Mouse (Mus musculus): ENCODE results near the gene Calhm1. TPM values are rescaled to one million over a fixed set of nuclear protein-coding genes. Genes with fewer than 3 reads are reported as not detected.

Gene Calhm1
- polyA plus RNA-seq (2015; fragmentation: Nextera tagmentation; extraction: Ambion mirVana): not detected in 2 replicates

DNA sequence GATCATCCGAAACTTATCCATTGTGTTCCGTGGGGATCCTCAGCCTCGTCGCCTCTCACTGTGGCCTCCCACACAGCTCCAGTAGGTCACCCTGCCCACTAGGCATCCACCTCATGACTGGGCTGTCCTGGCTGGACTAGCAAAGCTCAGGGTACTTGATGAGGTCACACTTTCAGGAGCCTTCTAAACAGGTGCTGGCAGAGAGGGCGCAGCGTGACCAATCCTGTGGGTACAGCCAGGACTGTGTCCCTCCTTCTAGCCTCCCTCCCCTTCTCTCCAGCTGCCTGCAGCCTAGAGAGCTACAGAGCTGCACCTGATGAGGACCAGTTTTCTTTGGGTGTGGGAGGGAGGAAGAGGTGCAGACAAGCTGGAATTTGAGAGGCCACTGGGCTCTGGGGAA lies at the start of gene Calhm1:
Gene Calhm1, minus strand, starts transcription at position 101 of the 400 bp plus-strand sequence.
- Histone ChIP-seq H3K27ac (replicated peaks) (no peak within 1 kb of the TSS), H3K4me2 (no peak within 1 kb of the TSS), H3K36me3 (no peaks in the 10 kb centered on the region), H3K9ac (no peak within 1 kb of the TSS), H3K27me3 (replicated peaks) (peaks cover 11% of the 10 kb centered on the region), H3K9me3 (no peaks in the 10 kb centered on the region), H3K4me1 (peaks cover 12% of the 10 kb centered on the region; the same call in 1 of the 2 replicates), H3K4me3 (no peak within 1 kb of the TSS)
- ATAC-seq (ENCODE audit: extremely low read depth, insufficient number of reproducible peaks, low FRiP score, low TSS enrichment): no peak
- 79% methylated on average over 6 of the region's 6 CpGs for WGBS

DNA sequence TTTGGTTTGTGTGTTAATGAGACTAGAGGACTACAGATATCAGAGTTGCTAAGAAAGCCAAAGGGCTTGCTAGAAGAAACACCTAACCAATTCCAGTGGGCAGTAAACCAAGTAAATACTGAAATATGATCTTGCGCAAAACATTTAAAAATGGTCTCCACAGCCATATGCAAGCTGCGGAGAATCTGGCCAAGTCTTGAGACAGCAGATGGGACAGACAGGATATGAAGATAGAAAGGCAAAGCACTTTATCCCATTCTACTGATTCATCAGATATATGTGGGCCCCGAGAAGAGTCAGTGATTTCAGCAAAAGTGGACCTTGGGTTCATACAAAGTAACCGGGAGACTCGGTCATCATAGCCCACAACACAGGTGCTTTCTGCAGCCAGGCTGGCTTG lies 48.1 kb upstream of the Calhm1 start:
- H3K4me3 ChIP-seq: no peak overlapping the region
- 95% methylated on average over 5 of the region's 5 CpGs for WGBS
- H3K27ac ChIP-seq (replicated peaks): no peak overlapping the region
- no peaks in the 10 kb centered on the region for H3K36me3 ChIP-seq
- no peaks in the 10 kb centered on the region for H3K9me3 ChIP-seq
- no peak for ATAC-seq (ENCODE audit: extremely low read depth, insufficient number of reproducible peaks, low FRiP score, low TSS enrichment)
- H3K9ac ChIP-seq: no peak overlapping the region
- no peaks in the 10 kb centered on the region for H3K27me3 ChIP-seq (replicated peaks)
- peaks cover 10% of the 10 kb centered on the region; the same call in 1 of the 2 replicates for H3K4me1 ChIP-seq
- no peak overlapping the region for H3K4me2 ChIP-seq

DNA sequence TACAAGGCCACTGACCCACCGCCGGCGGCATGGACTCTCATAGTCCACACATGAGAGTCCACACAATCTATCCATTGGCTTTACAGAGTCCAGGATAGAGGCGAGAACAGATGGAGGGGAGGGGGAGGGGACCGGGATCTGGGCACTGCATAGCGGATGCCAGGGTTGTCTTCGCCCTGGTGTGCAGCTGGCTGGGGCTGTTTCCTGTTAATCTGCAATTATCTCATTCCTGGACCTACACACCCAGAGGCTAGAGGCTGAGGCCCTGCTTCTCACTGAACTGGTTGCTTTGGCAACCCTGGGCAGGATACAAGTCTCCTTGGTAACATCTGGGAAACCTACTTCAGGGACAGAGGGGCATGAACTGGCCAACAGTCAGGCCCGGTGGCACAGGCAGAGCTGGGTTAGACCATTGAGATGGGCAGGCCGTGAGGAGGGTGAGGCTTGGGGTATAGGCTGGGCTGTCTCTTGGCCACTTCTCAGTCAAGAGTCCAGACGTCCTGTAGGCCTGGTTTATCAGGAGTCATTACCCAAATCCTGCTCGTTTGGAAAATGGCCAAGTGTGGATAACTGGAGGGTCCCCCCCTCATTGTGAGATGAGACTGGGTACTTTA lies 44.6 kb upstream of the Calhm1 start:
- H3K27me3 ChIP-seq (replicated peaks): no peaks in the 10 kb centered on the region
- H3K4me3 ChIP-seq: no peak overlapping the region
- no peaks in the 10 kb centered on the region for H3K9me3 ChIP-seq
- H3K9ac ChIP-seq: no peak overlapping the region
- H3K4me2 ChIP-seq: no peak overlapping the region
- no peak overlapping the region for H3K27ac ChIP-seq (replicated peaks)
- H3K36me3 ChIP-seq: no peaks in the 10 kb centered on the region
- 54% methylated on average over 11 of the region's 11 CpGs for WGBS
- H3K4me1 ChIP-seq: peaks cover 10% of the 10 kb centered on the region; the same call in 1 of the 2 replicates
- ATAC-seq (ENCODE audit: extremely low read depth, insufficient number of reproducible peaks, low FRiP score, low TSS enrichment): no peak; the same call in 1 of the 2 replicates

DNA sequence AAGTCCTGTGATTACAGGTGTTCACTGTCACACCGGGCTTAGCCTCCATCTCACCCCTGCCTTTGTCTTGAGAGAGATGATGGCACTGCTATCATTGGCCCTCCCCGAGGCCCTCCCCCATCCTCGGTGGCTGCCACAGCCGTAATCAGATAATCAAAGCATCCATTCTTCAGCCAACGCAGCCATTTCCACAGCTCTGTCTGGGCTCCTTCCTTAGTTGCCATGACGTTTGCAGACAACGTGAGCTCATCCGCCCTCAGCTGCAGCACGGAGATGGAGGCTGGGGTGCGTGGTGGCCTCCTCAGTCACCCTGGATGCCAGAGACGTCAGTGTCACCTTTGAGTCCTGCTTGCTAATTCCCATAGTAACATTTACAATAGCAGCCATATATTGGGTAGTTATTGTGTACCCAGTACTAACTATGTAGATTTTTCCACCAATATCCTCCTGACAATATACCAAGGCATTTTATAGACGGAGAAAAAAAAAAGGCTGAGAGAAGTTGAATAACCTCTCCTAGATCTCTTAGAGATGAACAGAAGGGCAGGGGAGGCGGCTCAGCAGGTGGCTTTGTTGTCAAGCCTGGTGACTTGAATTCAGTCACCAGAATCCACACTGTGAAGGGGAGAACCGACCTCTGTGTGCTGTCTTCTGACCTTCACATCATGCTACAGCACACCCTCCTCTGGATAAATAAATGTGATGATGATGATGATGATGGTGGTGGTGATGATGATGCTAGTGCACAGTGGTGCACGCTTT lies 42.6 kb upstream of the Calhm1 start:
- peaks cover under 1% of the 10 kb centered on the region for H3K27me3 ChIP-seq (replicated peaks)
- H3K36me3 ChIP-seq: no peaks in the 10 kb centered on the region
- no peak overlapping the region for H3K4me3 ChIP-seq
- H3K4me1 ChIP-seq: peaks cover 10% of the 10 kb centered on the region; the same call in 1 of the 2 replicates
- 40% methylated on average over 15 of the region's 15 CpGs for WGBS
- no peak overlapping the region for H3K4me2 ChIP-seq
- no peak overlapping the region for H3K27ac ChIP-seq (replicated peaks)
- H3K9me3 ChIP-seq: peaks cover 3% of the 10 kb centered on the region; the same call in 1 of the 2 replicates
- no peak for ATAC-seq (ENCODE audit: extremely low read depth, insufficient number of reproducible peaks, low FRiP score, low TSS enrichment)
- no peak overlapping the region for H3K9ac ChIP-seq

DNA sequence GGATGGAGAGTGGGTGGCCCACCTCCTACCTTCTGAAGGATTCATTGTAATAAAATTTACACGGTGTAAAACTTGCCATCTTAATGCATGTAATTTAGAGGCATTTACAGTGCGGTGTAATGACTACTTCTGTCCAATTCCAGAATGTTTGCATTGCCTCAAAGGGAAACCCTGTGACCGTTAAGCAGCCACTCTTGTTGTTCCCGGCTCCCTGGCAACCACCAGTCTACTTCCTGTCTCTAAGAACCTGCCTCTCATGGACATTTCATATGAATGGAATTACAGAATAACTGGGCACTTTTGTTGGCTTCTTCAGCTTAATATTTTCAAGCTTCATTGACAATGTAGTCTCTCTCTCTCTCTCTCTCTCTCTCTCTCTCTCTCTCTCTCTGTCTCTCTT lies 40.7 kb upstream of the Calhm1 start:
- Histone ChIP-seq H3K27me3 (replicated peaks) (peaks cover 20% of the 10 kb centered on the region), H3K9ac (no peak overlapping the region), H3K4me2 (no peak overlapping the region), H3K36me3 (no peaks in the 10 kb centered on the region), H3K9me3 (peaks cover 3% of the 10 kb centered on the region; the same call in 1 of the 2 replicates), H3K4me3 (no peak overlapping the region), H3K4me1 (peaks cover 11% of the 10 kb centered on the region), H3K27ac (replicated peaks) (no peak overlapping the region)
- 61% methylated on average over 4 of the region's 4 CpGs for WGBS
- ATAC-seq (ENCODE audit: extremely low read depth, insufficient number of reproducible peaks, low FRiP score, low TSS enrichment): no peak

DNA sequence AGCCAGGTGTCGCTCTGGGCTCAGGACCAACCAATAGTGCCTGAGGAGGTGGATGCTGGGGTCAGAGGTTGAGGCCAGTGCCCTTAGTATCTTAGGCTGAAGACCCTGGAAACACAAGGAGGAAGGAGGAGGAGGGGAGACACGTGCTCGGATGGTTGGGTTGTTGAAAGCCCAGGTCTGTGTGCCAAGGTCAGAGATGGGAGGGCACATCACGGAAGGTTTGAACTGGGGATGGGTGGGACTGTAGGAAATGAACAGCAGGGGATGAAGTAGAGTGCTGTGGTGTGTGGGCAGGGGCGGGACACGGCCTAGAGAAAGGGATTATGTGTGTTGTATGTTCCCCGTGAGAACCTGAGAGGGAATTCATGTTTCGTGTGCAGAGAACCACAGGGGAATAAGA lies 40.2 kb upstream of the Calhm1 start:
- Histone ChIP-seq H3K36me3 (no peaks in the 10 kb centered on the region), H3K4me1 (peaks cover 16% of the 10 kb centered on the region), H3K4me2 (no peak overlapping the region), H3K9ac (no peak overlapping the region), H3K27ac (replicated peaks) (no peak overlapping the region), H3K27me3 (replicated peaks) (peaks cover 25% of the 10 kb centered on the region), H3K9me3 (peaks cover 3% of the 10 kb centered on the region; the same call in 1 of the 2 replicates), H3K4me3 (no peak overlapping the region)
- WGBS: 57% methylated on average over 8 of the region's 8 CpGs
- ATAC-seq (ENCODE audit: extremely low read depth, insufficient number of reproducible peaks, low FRiP score, low TSS enrichment): no peak

DNA sequence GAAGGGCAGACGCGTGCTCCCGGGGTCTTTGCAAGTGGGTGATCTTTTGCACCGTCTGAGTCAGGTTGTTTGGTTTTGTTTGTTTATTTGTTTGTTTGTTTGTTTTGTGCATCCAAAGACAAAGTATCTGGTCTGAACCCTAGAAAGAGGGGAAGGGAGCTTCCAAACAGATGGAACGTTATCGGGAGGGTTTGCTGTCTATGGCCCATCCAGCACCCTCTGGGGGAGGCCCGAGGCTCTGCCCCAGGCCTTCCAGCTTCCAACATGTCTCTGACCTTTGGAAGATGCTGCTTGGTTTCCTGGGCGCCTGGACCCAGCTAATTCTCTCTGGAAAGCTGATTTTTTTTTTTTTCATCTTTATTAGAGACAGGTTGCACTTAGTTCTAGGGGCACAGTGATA lies 36.0 kb upstream of the Calhm1 start:
- Histone ChIP-seq H3K4me3 (peak overlapping the region; percentile 74; the same call in 1 of the 2 replicates), H3K4me1 (peaks cover 7% of the 10 kb centered on the region), H3K27ac (replicated peaks) (no peak overlapping the region), H3K36me3 (no peaks in the 10 kb centered on the region), H3K4me2 (peak overlapping the region; percentile 100; the same call in 1 of the 2 replicates), H3K9ac (no peak overlapping the region), H3K27me3 (replicated peaks) (peaks cover 58% of the 10 kb centered on the region), H3K9me3 (peaks cover 3% of the 10 kb centered on the region; the same call in 1 of the 2 replicates)
- 18% methylated on average over 8 of the region's 8 CpGs for WGBS
- ATAC-seq (ENCODE audit: extremely low read depth, insufficient number of reproducible peaks, low FRiP score, low TSS enrichment): no peak

DNA sequence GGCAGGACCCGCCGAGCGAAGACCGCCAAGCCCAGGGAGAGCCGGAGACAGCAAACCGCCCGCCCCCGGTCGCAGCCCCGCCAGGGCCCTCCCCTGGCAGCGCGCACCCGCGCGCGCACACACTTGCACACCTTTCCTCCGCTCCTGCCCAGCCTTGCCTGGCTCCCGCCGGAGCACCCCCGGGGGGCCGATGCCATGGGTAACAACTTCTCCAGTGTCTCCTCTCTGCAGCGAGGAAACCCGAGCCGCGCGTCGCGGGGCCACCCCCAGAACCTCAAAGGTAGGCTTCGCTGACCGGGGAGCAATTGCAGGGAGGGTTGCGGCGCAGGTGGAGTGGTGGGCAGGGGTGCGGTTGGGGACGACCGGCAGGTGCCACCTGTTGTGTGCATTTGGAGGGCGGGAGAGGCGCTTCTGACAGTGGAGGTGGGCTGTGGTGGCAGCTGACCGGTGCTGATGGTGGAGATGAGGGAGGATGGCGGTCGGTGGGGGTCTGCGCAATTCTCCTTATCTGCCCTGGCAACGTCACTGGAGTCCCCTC lies 35.3 kb upstream of the Calhm1 start:
- Histone ChIP-seq H3K36me3 (no peaks in the 10 kb centered on the region), H3K4me1 (peaks cover 7% of the 10 kb centered on the region), H3K9ac (peak overlapping the region; percentile 83), H3K27ac (replicated peaks) (no peak overlapping the region), H3K9me3 (peaks cover 3% of the 10 kb centered on the region; the same call in 1 of the 2 replicates), H3K27me3 (replicated peaks) (peaks cover 58% of the 10 kb centered on the region), H3K4me2 (peak overlapping the region; percentile 100), H3K4me3 (peak overlapping the region; percentile 74)
- WGBS: 1% methylated on average over 34 of the region's 42 CpGs
- no peak for ATAC-seq (ENCODE audit: extremely low read depth, insufficient number of reproducible peaks, low FRiP score, low TSS enrichment)

DNA sequence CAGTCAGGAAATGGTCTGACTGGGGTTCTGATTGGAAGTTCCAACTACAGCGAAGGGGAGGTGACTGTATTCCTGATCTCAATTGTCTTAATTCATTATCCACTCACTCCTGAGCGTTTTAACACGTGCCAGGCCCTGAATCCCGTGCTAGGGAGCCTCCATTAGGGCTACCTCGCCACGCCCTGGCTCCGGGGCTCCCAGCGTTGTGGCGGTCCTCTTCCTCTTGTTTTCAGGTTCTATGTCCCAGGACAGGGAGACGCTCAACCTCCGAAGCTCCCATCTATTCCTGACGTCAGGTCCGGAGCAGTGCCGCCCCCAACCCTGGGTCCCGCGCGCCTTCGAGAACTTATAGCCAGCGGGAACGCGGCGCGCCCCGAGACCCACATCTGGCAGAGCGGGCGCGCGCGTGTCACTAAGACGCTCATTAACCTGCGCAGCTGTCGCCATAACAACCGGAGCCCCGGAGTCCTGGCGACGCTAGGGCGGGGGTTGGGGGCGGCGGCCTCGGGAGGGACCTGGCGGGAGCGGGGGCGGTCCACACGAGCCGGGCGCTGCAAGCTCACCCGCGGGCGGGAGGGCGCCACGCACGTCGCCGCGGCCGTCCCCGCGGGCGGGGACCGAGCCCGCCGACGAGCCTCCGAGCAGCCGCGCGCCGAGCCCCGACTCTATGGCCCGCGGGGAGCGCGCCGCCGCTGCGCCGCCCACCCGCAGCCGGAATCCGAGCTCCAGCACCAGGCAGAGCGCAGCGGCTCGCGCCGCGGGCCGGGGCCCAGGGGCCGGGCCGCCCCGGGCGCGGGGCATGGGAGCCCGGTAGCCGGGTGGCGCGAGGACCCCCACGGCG lies 34.6 kb upstream of the Calhm1 start, which contains the start of gene Neurl1a:
Gene Neurl1a, plus strand, starts transcription at position 390 of the 841 bp plus-strand sequence.
- no peak within 1 kb of the TSS for H3K27ac ChIP-seq (replicated peaks)
- H3K4me3 ChIP-seq: peak within 1 kb of the TSS; percentile 74
- H3K27me3 ChIP-seq (replicated peaks): peaks cover 60% of the 10 kb centered on the region
- peaks cover 3% of the 10 kb centered on the region; the same call in 1 of the 2 replicates for H3K9me3 ChIP-seq
- under 1% methylated on average over 58 of the region's 98 CpGs for WGBS
- H3K4me1 ChIP-seq: peaks cover 7% of the 10 kb centered on the region
- peak within 1 kb of the TSS; percentile 100 for H3K4me2 ChIP-seq
- peak within 1 kb of the TSS; percentile 83 for H3K9ac ChIP-seq
- no peaks in the 10 kb centered on the region for H3K36me3 ChIP-seq
- ATAC-seq (ENCODE audit: extremely low read depth, insufficient number of reproducible peaks, low FRiP score, low TSS enrichment): peak; percentile 27; the same call in 1 of the 2 replicates

DNA sequence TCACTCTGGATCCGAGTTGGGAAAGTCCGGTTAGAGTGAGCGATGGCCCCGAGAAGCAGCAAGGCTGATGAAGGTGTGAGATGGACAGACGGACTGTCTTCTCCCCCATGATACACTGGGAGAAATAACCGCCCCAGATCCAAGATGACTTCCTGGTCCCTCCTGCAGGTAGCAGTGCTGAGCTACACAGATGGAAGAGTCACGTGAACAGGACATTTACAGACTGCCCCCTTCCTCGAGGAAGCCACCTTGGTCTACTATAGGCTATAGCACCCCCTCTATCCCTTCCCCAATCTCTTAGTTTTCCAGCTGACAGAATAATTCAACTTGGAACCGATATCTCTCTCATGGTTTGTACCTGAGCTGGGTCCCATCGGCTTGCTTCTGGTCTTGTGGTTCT lies 33.9 kb upstream of the Calhm1 start:
- Histone ChIP-seq H3K36me3 (no peaks in the 10 kb centered on the region), H3K27ac (replicated peaks) (no peak overlapping the region), H3K9ac (no peak overlapping the region), H3K27me3 (replicated peaks) (peaks cover 67% of the 10 kb centered on the region), H3K4me2 (peak overlapping the region; percentile 100), H3K9me3 (peaks cover 3% of the 10 kb centered on the region; the same call in 1 of the 2 replicates), H3K4me1 (peaks cover 7% of the 10 kb centered on the region), H3K4me3 (peak overlapping the region; percentile 74)
- ATAC-seq (ENCODE audit: extremely low read depth, insufficient number of reproducible peaks, low FRiP score, low TSS enrichment): no peak
- 14% methylated on average over 10 of the region's 10 CpGs for WGBS
